Mouse (Mus musculus): ENCODE results near the gene Npas2. TPM values are rescaled to one million over a fixed set of nuclear protein-coding genes. Genes with fewer than 3 reads are reported as not detected.

Npas2 gene
- polyA plus RNA-seq, 1 experiment from 2014 or later, result 0.80 TPM

GRCm38 (mm10) chr1:39391652-39392051 is 198.1 kb downstream of the Npas2 start:
- 89% methylated on average over 6 of the region's 6 CpGs for WGBS
- Histone ChIP-seq H3K27ac (no peak overlapping the region), H3K4me3 (no peak overlapping the region), H3K9me3 (no peaks in the 10 kb centered on the region), H3K4me1 (0 out of 2 replicates have a peak, but pooled peaks cover 3% of the 10 kb centered on the region), H3K36me3 (no peaks in the 10 kb centered on the region; the same call in 1 of the 2 replicates), H3K27me3 (no peaks in the 10 kb centered on the region), H3K9ac (no peak overlapping the region), H3K4me2 (replicated peaks) (no peak overlapping the region)
- no peak for ATAC-seq (ENCODE audit: low FRiP score, low read depth)

- H3K9me3 ChIP-seq, result peaks cover 3% of the 10 kb centered on the region; the same call in 1 of the 2 replicates
- H3K36me3 ChIP-seq, result peaks cover 2% of the 10 kb centered on the region
- H3K27ac ChIP-seq, result no peak overlapping the region
- no peak overlapping the region for H3K4me2 ChIP-seq (replicated peaks)
- peak; percentile 64; the same call in 1 of the 2 replicates for ATAC-seq (ENCODE audit: low FRiP score, low read depth)
- no peak overlapping the region for H3K4me3 ChIP-seq
- 0 out of 2 replicates have a peak, but pooled peaks cover 3% of the 10 kb centered on the region for H3K4me1 ChIP-seq
- H3K27me3 ChIP-seq, result no peaks in the 10 kb centered on the region
- H3K9ac ChIP-seq, result no peak overlapping the region
- 56% methylated on average over 3 of the region's 3 CpGs for WGBS
These were observed 198.7 kb downstream of the Npas2 start for GRCm38 (mm10) chr1:39392189-39392588.

GRCm38 (mm10) chr1:39393217-39393867 is 199.8 kb downstream of the Npas2 start:
- Histone ChIP-seq H3K9ac (no peak overlapping the region), H3K36me3 (peaks cover 5% of the 10 kb centered on the region), H3K27ac (no peak overlapping the region), H3K4me2 (replicated peaks) (no peak overlapping the region), H3K4me3 (no peak overlapping the region), H3K9me3 (peaks cover 6% of the 10 kb centered on the region; the same call in 1 of the 2 replicates), H3K4me1 (0 out of 2 replicates have a peak, but pooled peaks cover 3% of the 10 kb centered on the region), H3K27me3 (no peaks in the 10 kb centered on the region)
- no peak for ATAC-seq (ENCODE audit: low FRiP score, low read depth)
- 73% methylated on average over 8 of the region's 8 CpGs for WGBS

GRCm38 (mm10) chr1:39394096-39394495 is 200.6 kb downstream of the Npas2 start:
- H3K4me1 ChIP-seq, result 0 out of 2 replicates have a peak, but pooled peaks cover 3% of the 10 kb centered on the region
- no peak overlapping the region for H3K9ac ChIP-seq
- no peaks in the 10 kb centered on the region for H3K27me3 ChIP-seq
- H3K27ac ChIP-seq, result no peak overlapping the region
- peaks cover 5% of the 10 kb centered on the region for H3K36me3 ChIP-seq
- WGBS, result 71% methylated on average over 10 of the region's 10 CpGs
- H3K4me2 ChIP-seq (replicated peaks), result no peak overlapping the region
- ATAC-seq (ENCODE audit: low FRiP score, low read depth), result no peak
- no peak overlapping the region for H3K4me3 ChIP-seq
- peaks cover 6% of the 10 kb centered on the region; the same call in 1 of the 2 replicates for H3K9me3 ChIP-seq

GRCm38 (mm10) chr1:39394650-39395049 is 201.1 kb downstream of the Npas2 start:
- no peak overlapping the region for H3K4me2 ChIP-seq (replicated peaks)
- no peak for ATAC-seq (ENCODE audit: low FRiP score, low read depth)
- no peaks in the 10 kb centered on the region for H3K27me3 ChIP-seq
- H3K36me3 ChIP-seq, result peaks cover 5% of the 10 kb centered on the region
- no peak overlapping the region for H3K9ac ChIP-seq
- peaks cover 6% of the 10 kb centered on the region; the same call in 1 of the 2 replicates for H3K9me3 ChIP-seq
- WGBS, result 71% methylated on average over 3 of the region's 3 CpGs
- 0 out of 2 replicates have a peak, but pooled peaks cover 3% of the 10 kb centered on the region for H3K4me1 ChIP-seq
- no peak overlapping the region for H3K4me3 ChIP-seq
- no peak overlapping the region for H3K27ac ChIP-seq

- Histone ChIP-seq H3K36me3 (peaks cover 5% of the 10 kb centered on the region), H3K4me1 (0 out of 2 replicates have a peak, but pooled peaks cover 3% of the 10 kb centered on the region), H3K4me2 (replicated peaks) (no peak overlapping the region), H3K9me3 (peaks cover 6% of the 10 kb centered on the region; the same call in 1 of the 2 replicates), H3K9ac (no peak overlapping the region), H3K27ac (no peak overlapping the region), H3K27me3 (no peaks in the 10 kb centered on the region), H3K4me3 (no peak overlapping the region)
- 78% methylated on average over 4 of the region's 4 CpGs for WGBS
- ATAC-seq (ENCODE audit: low FRiP score, low read depth), result no peak
These were observed 202.8 kb downstream of the Npas2 start for GRCm38 (mm10) chr1:39396347-39396746.

GRCm38 (mm10) chr1:39398284-39398683 is 204.8 kb downstream of the Npas2 start:
- 89% methylated on average over 6 of the region's 6 CpGs for WGBS
- ATAC-seq (ENCODE audit: low FRiP score, low read depth), result no peak
- Histone ChIP-seq H3K4me3 (no peak overlapping the region), H3K4me1 (0 out of 2 replicates have a peak, but pooled peaks cover 3% of the 10 kb centered on the region), H3K27ac (no peak overlapping the region), H3K9ac (no peak overlapping the region), H3K27me3 (no peaks in the 10 kb centered on the region), H3K4me2 (replicated peaks) (no peak overlapping the region), H3K36me3 (peaks cover 5% of the 10 kb centered on the region), H3K9me3 (peaks cover 6% of the 10 kb centered on the region; the same call in 1 of the 2 replicates)

GRCm38 (mm10) chr1:39399228-39399627 is 205.7 kb downstream of the Npas2 start:
- H3K27me3 ChIP-seq, result no peaks in the 10 kb centered on the region
- H3K9me3 ChIP-seq, result peaks cover 6% of the 10 kb centered on the region; the same call in 1 of the 2 replicates
- no peaks in the 10 kb centered on the region for H3K4me1 ChIP-seq
- H3K9ac ChIP-seq, result no peak overlapping the region
- H3K4me2 ChIP-seq (replicated peaks), result no peak overlapping the region
- no peak overlapping the region for H3K27ac ChIP-seq
- H3K4me3 ChIP-seq, result no peak overlapping the region
- ATAC-seq (ENCODE audit: low FRiP score, low read depth), result no peak
- WGBS, result 65% methylated on average over 4 of the region's 4 CpGs
- peaks cover 5% of the 10 kb centered on the region for H3K36me3 ChIP-seq

- no peak overlapping the region for H3K4me3 ChIP-seq
- ATAC-seq (ENCODE audit: low FRiP score, low read depth), result no peak
- no peak overlapping the region for H3K4me2 ChIP-seq (replicated peaks)
- no peak overlapping the region for H3K9ac ChIP-seq
- H3K4me1 ChIP-seq, result no peaks in the 10 kb centered on the region
- H3K36me3 ChIP-seq, result peaks cover 5% of the 10 kb centered on the region
- H3K9me3 ChIP-seq, result peaks cover 6% of the 10 kb centered on the region; the same call in 1 of the 2 replicates
- no peak overlapping the region for H3K27ac ChIP-seq
- 90% methylated on average over 3 of the region's 3 CpGs for WGBS
- H3K27me3 ChIP-seq, result no peaks in the 10 kb centered on the region
These were observed 206.6 kb downstream of the Npas2 start for GRCm38 (mm10) chr1:39400173-39400572.

- H3K9ac ChIP-seq, result no peak overlapping the region
- H3K27me3 ChIP-seq, result no peaks in the 10 kb centered on the region
- H3K4me1 ChIP-seq, result 0 out of 2 replicates have a peak, but pooled peaks cover 3% of the 10 kb centered on the region
- 65% methylated on average over 4 of the region's 4 CpGs for WGBS
- H3K4me2 ChIP-seq (replicated peaks), result no peak overlapping the region
- H3K27ac ChIP-seq, result no peak overlapping the region
- H3K36me3 ChIP-seq, result no peaks in the 10 kb centered on the region
- no peak for ATAC-seq (ENCODE audit: low FRiP score, low read depth)
- no peaks in the 10 kb centered on the region for H3K9me3 ChIP-seq
- no peak overlapping the region for H3K4me3 ChIP-seq
These were observed 213.6 kb downstream of the Npas2 start for GRCm38 (mm10) chr1:39407108-39407507.

- Histone ChIP-seq H3K4me2 (replicated peaks) (no peak overlapping the region), H3K27me3 (no peaks in the 10 kb centered on the region), H3K9ac (no peak overlapping the region), H3K9me3 (no peaks in the 10 kb centered on the region), H3K36me3 (no peaks in the 10 kb centered on the region), H3K4me3 (no peak overlapping the region), H3K27ac (no peak overlapping the region), H3K4me1 (0 out of 2 replicates have a peak, but pooled peaks cover 3% of the 10 kb centered on the region)
- no peak for ATAC-seq (ENCODE audit: low FRiP score, low read depth)
- 92% methylated on average over 6 of the region's 6 CpGs for WGBS
These were observed 214.6 kb downstream of the Npas2 start for GRCm38 (mm10) chr1:39408123-39408522.

GRCm38 (mm10) chr1:39408668-39409067 is 215.1 kb downstream of the Npas2 start:
- Histone ChIP-seq H3K4me3 (no peak overlapping the region), H3K27me3 (no peaks in the 10 kb centered on the region), H3K4me1 (0 out of 2 replicates have a peak, but pooled peaks cover 3% of the 10 kb centered on the region), H3K36me3 (no peaks in the 10 kb centered on the region), H3K27ac (no peak overlapping the region), H3K9me3 (no peaks in the 10 kb centered on the region), H3K4me2 (replicated peaks) (no peak overlapping the region), H3K9ac (no peak overlapping the region)
- ATAC-seq (ENCODE audit: low FRiP score, low read depth), result no peak
- 79% methylated on average over 7 of the region's 7 CpGs for WGBS
